Mouse (Mus musculus) kidney, adult 2 months (tissue): ENCODE results near the gene Alyref.

Source experiments
- CTCF ChIP-seq: fragments of 200-500 bp; conservative IDR thresholded peaks from 2 replicates; pipeline ENCODE4 v1.5.1; 2011; ENCODE audit warnings: low read depth, mild to moderate bottlenecking, control low read depth, low read length, moderate library complexity, mixed read lengths; ENCODE audit not compliant: insufficient read depth, insufficient read length
- POLR2A ChIP-seq: fragments of 200-500 bp; IDR thresholded peaks from one replicate; pipeline ENCODE4 v1.6.1; 2011; ENCODE audit warnings: low read depth, low read length, control low read depth

- TF ChIP-seq CTCF (no peak), POLR2A (no peak)
Measured at GRCm38 (mm10) chr11:120571754-120572416, 26.3 kb downstream of the Alyref start.
